Mouse (Mus musculus) layer of hippocampus, adult 9-10 months (tissue): Measurements from ENCODE around the gene Lgr4.

Experiments used
- DNase-seq: peaks from one replicate; pipeline ENCODE4 v3.0.0; 2022; ENCODE audit warnings: low spot score

The Lgr4 gene

DNA sequence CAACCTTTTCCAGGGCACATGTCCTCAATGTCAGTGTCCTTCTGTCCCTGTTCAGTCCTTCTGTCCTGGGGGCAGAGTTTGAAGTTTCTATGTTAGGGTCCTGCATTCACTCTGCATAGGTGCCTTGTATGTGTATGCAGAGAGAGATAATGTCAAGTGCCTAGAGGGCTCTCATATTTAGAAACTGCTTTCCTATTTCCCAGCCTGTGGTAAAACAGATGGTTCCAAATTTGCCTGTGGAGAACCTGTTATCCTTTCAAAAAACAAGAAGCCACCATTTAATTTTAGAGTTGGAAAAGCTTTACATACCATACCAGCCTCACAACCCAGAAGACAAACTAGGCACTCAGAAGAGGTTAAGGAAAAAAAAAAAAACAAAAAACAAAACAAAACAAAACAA is 32.1 kb downstream of the Lgr4 start:
- no peak for DNase-seq

DNA sequence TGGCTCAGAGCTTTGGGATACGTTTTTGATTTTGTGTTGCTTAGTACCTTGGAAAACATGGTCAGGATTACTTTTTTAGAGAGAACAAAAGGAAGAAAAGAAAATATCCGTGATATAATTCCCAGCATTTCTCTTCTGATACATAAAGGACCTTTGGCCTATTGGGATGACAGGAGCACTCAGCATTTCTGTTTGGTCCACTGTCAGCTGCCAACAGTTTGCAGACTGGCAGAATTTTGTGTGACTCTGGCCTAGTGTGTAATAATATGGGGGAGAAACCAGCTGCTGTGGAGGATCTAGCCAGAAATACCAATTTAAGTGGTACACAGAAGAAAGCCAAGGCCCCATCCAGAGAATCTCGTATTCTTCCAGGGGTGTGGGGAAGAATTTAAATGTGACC is 32.9 kb downstream of the Lgr4 start:
- no peak for DNase-seq

DNA sequence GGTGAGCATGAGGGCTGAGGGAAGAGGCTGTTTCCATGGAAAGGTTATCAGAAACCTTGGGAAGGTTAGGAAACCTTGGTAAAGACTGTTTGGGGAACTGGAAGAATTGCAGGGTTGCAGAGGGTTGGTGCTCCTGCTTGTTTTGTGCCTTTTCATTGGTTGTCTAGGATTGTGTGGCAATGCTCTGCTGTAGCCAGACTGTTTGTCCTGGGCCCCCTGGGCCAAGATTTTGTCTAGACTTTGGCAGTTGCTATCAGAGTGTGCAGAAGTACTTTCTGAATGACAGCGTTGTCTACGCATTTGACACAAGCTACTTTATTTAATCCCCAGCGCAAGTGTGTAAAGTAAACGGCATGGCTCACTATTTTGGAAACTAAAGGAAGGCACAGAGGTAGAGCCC is 33.6 kb downstream of the Lgr4 start:
- DNase-seq: no peak

DNA sequence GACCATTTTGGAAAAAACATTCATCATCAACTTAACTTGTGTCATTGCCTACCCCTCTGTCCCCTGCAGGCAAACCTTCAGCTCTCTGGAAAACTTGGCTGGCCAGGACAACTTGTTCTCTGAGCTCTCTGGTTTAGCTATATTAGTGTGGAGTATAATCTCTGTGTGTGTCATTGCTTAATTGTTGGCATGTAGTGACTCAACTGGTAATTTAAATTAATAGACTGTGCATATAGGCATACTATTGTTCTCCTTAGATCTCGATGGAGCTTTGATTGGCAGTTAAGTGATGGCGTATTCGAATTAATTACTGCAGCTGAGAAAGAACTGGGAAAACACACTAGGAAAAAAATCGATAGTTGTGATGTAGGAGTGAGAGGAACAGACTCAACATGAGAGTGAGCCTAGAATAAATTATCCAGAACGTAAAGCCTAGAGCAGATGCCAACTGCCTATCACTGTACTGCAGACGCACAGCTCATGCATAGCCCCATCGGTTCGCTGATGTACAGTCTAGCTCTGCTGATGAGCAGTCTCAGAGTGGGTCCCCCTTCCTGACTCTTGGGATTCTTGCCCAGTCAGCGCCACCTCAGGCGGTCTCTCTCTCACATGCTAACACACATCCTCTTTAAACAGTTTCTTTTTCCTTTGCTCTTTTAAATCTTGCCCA is 35.7 kb downstream of the Lgr4 start:
- no peak for DNase-seq

DNA sequence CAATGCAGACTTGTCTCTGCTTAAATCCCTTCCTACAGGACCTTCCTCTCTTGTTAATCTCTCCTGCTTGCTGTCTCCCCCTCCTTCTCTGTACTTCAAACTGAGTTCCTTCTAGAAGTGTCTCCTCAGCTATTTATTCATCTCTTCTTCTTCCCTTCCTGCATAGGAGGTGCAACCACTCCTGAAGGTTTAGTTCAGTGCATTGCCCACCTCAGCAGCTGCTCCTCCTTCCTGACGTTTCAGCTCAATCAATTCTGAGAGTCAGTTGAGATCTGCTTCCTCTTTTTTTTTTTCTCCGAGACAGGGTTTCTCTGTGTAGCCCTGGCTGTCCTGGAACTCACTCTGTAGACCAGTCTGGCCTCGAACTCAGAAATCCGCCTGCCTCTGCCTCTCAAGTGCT is 36.4 kb downstream of the Lgr4 start:
- DNase-seq: no peak

DNA sequence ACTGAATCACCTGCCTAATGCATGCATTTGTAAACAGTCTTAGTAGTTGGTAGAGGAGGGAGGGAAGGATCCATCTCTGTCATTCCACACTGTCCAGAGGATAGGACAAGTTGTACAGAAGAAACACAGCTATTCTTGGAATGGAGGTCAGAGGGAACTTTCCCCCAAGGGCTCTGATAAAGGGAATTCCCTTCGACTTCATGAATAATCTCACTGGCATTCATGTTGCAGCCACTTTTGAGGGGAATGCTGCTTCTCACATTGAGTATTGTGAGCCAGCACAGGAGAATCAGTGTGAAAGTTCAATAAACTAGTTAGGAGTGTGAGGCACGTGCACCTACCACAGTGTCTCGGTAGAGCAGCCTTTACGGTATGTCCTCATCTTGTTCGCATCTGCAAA is 37.6 kb downstream of the Lgr4 start:
- no peak for DNase-seq

DNA sequence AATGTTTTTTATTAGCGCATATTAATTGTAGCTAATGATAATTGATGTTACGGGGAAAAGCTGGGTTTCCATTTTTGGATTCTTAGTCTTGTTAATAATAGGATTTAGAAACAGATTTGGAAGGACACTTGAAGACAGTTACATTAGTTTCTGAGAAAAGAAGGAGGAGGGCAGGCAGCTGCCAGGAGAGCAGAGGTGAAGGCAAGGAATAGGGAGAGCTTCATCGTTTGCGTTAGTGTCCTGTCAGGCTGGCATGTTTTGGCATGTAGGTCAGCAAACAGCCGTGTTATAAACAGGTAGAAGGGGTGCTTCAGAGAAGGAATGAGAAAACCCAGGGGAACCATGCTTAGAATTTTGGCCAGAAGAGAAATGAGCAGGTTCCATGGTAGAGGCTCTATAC is 38.5 kb downstream of the Lgr4 start:
- no peak for DNase-seq

DNA sequence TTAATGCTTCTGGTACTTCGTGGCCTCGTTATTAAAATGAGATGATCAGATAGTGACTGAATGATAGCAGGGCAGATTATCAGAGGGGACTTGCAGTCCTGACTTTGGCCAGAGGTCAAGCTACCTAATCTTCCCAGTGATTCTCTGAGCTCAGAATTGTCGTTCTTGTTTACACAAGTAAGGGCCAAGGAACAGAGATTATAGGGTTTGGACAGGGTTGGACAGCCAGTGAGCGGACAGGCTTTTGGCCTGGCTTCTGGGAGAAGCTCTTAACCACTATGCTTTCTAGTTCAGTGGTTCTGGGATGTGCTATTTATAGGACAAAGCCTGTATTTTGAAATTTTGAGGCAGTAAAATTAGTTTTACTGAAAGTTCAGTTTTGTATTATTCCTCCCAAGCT is 39.3 kb downstream of the Lgr4 start:
- no peak for DNase-seq

DNA sequence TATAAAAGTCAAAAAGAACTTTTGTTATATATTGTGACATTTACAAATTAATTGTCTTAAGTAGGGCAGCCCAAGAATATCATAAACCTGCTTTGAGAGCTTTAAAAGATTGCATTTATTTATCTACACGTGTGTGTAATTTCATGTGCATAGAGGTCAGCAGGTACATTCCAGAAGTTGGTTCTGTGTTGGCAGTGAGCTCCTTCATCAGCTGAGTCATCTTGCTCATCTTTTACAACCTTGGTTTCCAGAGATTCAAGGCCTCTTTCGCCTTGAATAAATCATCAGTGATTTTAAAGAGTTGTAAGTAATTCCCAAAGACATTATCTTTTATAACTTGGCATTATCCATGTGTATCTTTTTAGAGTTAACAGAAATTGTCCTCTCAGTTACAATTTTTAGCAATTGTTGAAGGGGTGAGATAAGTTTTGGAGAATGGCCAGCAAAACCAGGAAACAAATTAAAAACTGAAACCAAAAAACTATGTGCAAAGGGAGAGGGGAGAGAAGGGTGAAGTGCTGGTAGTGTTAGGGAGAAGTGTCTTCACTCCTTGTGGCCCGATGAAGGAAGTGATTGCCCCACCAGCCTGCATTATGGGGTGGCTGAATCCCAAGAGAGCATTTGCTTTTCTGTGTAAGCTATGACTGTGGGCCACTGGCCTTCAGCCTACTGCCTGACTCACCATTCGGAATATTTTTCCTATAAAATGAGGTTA is 41.4 kb downstream of the Lgr4 start:
- DNase-seq: no peak

DNA sequence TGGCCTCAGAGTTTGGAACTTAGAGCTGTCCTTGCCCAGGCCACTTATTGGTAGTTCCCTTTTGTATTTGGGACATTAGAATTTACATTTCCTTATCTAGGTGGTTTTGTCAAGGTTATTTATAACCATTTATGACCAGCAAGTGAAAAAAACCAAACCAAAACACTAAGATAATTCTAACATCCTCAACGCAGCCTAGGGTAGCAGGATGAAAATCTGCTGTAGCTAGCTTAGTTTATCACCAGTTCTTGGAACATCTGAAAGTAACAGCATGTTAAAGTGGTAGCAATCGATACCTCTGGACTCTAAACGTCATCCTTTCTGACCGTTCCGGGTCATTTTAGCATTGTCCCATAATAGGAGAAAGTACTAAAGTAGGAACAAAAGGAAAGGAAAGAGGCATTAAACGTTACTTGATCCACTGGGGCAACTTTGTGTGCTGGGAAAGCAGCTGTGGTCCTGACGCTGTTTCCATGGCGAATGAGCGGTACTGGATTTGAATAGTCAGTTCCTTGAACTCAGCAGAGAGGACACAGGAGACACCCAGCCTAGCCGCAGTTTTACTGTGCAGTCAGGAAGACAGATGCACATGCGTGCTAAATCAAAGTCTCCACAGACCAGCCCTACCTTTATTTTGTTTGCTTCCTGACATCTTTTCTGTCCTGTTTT is 42.1 kb downstream of the Lgr4 start:
- no peak for DNase-seq

DNA sequence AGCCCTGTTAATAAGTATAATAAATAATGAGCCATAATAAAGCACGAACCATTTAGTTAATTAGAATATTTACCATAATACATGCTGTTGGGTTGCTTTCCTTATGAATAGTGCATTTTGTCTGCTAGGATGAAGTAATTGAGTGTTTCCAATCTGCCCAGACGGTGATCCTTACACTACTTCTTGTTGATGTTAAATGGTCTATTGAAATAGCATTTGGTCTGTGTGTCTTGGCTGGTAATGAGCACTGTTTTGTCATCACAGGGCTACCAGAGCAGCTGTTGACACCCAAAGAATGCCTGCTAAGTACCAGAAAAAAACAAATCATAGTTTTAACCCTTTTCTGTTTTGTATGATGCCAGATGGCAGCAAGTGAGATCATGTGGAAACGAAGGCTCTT is 42.8 kb downstream of the Lgr4 start:
- DNase-seq: peak; percentile 29

DNA sequence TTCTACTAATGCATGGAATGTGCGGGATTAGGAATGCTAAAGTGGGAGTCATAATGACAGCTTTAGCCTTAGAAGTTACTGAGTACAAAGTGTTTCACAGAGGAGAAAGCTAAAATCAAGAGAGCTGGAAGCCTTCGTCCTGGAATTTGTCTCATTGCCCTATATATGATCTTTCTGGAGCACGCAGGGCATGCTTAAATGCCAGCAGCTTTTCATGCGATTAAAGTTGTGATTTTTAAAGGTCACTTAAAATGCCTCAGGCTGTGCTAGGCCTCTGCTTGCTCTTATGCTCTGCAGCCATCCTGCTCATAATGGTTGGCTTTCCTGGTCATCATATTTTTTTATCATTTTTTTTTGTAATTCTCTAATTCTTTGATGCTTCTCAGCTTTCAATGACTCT is 43.7 kb downstream of the Lgr4 start:
- no peak for DNase-seq

DNA sequence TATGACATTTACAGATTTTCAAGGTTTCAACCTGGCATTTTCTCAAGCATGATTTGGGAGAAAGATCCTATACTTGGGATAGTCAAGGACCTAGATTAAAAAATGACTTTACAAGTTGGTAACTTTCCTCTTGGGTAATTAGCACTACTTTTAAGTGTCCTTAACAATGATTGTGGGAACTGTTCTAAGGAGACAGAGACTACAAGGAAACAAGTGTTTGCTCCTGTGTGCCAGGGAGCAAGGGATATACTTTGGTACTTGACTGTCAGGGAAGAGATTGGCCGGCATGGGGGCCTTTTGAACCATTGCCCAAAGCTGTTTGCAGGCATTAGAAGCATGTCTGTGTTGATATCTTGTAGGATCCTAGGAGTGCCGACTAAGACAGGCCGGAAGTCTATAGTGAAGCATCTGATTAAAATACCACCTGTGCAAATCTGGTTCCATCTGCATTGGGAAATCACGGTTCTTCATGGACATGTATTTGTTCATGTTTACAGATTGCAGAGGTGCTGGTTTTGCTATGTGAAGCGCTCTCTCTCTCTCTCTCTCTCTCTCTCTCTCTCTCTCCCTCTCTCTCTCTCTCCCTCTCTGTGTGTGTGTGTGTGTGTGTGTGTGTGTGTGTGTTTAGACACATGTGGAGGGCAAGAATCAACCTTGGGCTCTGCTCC is 46.3 kb downstream of the Lgr4 start:
- DNase-seq: no peak

DNA sequence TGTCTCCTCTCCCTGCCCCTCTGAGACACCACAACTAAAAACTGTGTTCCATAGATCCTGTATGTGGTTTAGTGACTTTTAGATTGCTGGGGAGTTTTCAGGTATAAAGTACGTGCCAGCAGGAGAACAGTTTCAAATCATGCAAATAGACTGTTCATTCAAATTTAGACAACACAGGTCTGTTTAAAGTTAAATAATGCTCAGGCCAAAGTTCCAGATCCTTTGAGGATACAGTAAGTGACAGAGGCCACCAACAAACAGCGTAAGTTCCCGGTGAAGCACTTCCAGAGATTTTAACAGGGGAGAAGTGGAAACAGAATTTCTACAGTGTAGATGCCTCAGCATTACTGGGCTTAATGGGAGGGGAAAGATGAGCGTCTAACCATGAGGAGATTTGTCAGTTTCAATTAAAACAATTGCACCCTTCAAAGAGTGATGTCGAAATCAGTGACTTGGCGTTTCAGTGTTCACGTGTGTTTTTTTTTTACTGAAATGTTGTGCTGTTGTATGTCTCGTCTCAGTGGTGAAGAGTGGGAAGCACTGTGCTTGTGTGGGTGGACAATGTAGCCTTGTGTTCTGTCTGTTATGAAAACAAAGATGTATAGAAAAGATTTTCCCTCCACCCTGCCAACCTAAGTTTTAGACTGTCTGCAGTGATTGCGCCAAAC is 48.4 kb downstream of the Lgr4 start:
- no peak for DNase-seq

DNA sequence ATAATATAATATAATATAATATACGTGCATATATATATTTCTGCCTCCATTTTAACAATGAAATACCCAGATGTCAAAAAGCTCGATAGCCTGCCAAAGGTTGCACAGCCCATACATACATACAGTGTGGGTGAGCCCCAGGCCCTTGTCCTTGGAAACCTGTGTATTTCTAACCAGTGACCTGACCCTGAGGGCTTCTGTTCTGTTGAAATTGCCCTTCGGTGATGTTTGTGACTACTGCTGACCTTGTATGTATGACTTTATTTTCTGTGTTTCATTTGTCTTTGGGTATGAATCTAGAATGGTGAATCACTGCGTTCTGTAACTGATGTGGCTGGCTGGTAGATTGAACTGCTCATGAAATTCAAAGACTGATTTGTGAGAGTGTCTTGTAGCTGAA is 49.4 kb downstream of the Lgr4 start:
- no peak for DNase-seq

DNA sequence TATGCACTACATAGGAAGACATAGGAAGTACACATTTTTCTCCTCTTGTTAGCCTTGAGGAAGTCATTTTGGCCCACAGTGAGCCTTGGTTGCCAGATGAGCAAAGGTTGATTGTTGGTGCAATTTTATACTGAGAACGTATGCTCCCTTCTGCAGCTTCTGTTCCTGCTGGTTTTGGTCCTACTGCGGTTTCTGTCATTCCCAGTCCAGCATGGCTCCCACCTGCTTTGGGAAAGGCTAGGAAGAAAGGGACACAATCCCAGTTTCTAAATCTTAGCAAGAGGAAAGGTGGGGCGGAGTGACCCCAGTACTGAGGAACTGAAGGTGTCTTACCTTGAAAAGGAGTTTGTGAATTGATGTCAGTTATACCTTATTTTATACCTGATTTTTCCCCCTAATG is 51.9 kb downstream of the Lgr4 start:
- DNase-seq: no peak

DNA sequence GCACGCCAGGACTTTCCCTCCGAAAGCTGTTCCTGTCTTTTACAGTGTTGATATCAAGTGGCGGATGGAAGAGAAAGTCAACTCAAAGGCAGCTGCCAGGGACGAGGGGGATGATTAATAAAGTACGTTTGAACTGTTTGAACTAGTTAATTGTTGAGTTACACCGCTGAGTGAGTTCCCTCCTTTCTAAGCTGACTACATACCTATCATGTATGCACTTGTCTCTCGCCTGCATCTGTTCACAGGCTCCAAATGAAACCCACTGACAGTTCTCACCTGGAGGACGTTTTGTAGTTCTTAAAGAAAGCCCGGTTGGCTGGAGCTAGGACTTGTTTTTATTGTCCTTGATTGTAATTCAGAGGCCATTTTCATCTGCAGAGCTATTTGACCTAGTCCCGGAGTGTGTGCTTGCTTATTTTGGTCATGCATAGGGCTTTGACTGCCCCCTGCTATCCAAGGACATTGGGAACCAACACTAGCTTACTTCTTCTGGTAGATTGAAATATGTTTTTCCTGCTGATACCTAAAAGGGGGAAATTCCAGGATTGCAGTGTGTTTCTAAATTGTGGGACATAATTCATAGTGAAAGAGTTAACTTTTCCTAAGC is 52.6 kb downstream of the Lgr4 start:
- DNase-seq: no peak

DNA sequence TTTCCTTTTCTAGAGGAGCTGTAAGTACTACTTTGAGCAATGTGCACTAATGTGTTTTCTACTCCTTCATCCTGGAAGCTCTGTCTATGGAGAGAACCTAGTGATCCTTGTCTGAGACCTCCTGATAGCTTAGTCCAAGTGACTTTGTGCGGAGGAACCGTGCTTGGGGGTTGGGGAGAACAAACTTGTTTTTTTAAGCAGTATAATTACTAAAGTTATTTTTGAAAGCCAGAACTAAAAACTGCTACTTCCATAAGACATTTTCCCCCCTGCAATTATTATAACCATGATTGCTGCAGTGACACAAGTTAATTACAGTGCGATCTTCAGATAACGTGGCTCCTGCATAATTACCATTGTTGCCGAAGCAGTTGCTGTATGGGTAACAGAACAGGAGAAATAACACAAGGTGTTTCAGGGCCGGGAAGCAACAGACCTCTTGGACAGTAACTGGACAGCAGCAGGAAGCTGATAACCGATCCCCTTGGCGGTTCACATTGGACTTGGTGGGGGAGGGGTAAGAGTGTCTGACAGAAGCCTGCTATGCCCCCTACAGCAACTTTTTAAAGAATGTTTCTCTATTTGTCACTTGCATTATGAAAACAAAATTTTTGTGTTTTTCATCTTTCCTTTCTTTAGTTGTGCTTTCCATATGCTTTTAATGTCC is 53.4 kb downstream of the Lgr4 start:
- DNase-seq: no peak

DNA sequence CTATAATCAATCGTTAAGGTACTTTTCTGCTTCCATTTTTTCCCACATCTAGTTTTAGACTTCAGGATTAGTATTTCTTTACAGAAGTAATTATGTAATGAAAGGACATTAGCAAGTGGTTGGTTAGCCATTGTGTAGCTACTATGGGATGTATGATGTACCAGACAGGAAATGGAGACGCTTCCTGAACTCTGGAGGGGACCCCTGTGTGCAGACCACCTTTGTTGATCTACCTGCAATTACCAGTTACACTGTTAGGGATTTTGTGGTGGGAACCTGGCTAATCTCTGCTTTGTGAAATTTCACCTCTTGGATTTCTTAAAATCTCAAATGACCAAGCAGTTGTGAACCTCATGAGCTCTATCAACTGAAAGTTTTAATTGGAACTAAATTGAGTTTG is 54.9 kb downstream of the Lgr4 start:
- no peak for DNase-seq

DNA sequence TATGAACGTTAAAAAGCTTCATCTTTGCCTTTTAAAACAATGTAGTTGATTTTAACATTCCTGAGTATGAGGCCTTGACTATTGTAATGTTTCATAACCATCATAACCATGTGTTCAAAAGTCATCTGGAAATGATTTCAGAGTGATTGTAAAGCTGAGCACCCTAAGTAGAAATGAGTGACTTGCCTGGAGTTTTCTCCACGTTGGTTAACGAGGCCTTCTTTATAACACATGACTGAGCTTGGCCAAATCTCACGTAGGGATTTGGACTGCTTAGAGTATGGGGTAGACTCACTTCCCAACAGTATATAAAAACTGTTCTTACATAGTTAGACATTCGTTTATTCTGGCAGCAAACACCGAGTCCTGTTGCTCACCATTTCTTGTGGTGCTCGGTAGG is 55.5 kb downstream of the Lgr4 start:
- DNase-seq: no peak

DNA sequence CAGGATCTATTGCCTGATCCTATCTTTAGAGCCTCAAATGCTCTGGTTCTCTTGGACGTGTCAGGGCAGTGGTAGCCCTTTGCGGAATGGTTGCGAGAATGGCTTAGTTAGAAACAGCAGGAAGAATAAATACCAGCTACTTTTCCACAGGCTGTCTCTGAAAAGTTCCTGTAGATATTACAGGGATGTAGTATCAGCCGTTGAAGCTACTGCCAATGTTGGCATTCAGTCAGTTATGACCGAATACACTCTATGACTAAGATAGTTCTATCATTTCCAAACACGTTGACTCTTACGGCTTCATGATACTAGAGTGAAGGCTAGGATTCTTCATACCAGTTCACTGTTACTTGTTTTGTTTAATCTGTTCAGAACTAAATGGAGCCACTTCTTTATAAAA is 57.4 kb downstream of the Lgr4 start:
- no peak for DNase-seq

DNA sequence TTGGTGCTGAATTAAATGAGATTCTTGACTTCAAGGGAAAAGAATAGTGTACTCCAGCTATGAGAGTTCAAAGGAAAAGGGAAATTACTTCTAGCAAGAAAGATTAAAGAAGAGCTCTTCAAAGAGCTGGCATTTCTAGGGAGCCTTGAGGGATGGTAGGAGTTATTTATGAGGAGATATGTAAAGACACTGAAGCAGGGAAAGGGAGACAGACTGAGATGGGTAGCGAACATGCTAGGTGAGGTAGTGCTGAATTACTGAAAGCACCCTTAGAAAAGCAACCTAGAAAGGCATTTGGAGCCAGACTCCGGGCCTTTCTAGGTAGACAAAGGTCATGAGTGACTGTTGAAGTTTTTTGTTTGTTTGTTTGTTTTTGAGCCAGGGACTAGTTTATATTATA is 58.7 kb downstream of the Lgr4 start:
- no peak for DNase-seq
